Mouse (Mus musculus) CD8-positive naive resting alpha-beta T cell, adult 2 months (primary cell): ENCODE results near the gene Ecpas.

Source experiments
- DNase-seq, 2 experiments: peaks; one replicate each; pipeline ENCODE4 v3.0.0; 2022; ENCODE audit warnings: low read depth in 2 of 2, low spot score in 2 of 2

The Ecpas gene

GRCm38 (mm10) chr4:58911069-58911830 is 1.3 kb downstream of the Ecpas start:
- peak; percentile 39 to 47 for DNase-seq

GRCm38 (mm10) chr4:58910175-58911068 is 2.1 kb downstream of the Ecpas start:
- DNase-seq, result no peak

GRCm38 (mm10) chr4:58907453-58907852 is 5.1 kb downstream of the Ecpas start:
- no peak for DNase-seq

- DNase-seq, result no peak
These were observed 14.2 kb downstream of the Ecpas start for GRCm38 (mm10) chr4:58898318-58898717.

- DNase-seq, result no peak
These were observed 15.1 kb downstream of the Ecpas start for GRCm38 (mm10) chr4:58897436-58897835.

GRCm38 (mm10) chr4:58894399-58894798 is 18.1 kb downstream of the Ecpas start:
- DNase-seq, result no peak

GRCm38 (mm10) chr4:58890035-58890782 is 22.3 kb downstream of the Ecpas start:
- DNase-seq, result no peak

- DNase-seq, result no peak
These were observed 24.0 kb downstream of the Ecpas start for GRCm38 (mm10) chr4:58888568-58888967.

- no peak for DNase-seq
These were observed 24.9 kb downstream of the Ecpas start for GRCm38 (mm10) chr4:58887626-58888025.

- DNase-seq, result no peak
These were observed 25.8 kb downstream of the Ecpas start for GRCm38 (mm10) chr4:58886778-58887177.

- no peak for DNase-seq
These were observed 27.2 kb downstream of the Ecpas start for GRCm38 (mm10) chr4:58885341-58885740.

GRCm38 (mm10) chr4:58883841-58884240 is 28.7 kb downstream of the Ecpas start:
- DNase-seq, result no peak

- DNase-seq, result no peak
These were observed 38.2 kb downstream of the Ecpas start for GRCm38 (mm10) chr4:58874373-58874772.

GRCm38 (mm10) chr4:58867242-58867641 is 45.3 kb downstream of the Ecpas start:
- DNase-seq, result no peak

GRCm38 (mm10) chr4:58832908-58833307 is 79.6 kb downstream of the Ecpas start:
- DNase-seq, result no peak

GRCm38 (mm10) chr4:58825921-58826320 is 86.6 kb downstream of the Ecpas start:
- DNase-seq, result no peak

GRCm38 (mm10) chr4:58787616-58788015 is 124.9 kb downstream of the Ecpas start, which contains the start of gene Olfr267:
Gene Olfr267, minus strand, starts transcription at chr4:58787716.
- no peak for DNase-seq

GRCm38 (mm10) chr4:58786659-58787058 is 125.9 kb downstream of the Ecpas start:
- DNase-seq, result no peak

- DNase-seq, result no peak
These were observed 149.1 kb downstream of the Ecpas start for GRCm38 (mm10) chr4:58763417-58763816.

- no peak for DNase-seq
These were observed 163.0 kb downstream of the Ecpas start for GRCm38 (mm10) chr4:58749510-58749909.

- DNase-seq, result no peak
These were observed 163.4 kb downstream of the Ecpas start for GRCm38 (mm10) chr4:58749101-58749500.
